Mouse (Mus musculus) G1E (cell line): Measurements from ENCODE around the gene Snapc2.

Experiments used
- CTCF ChIP-seq: IDR thresholded peaks from 2 replicates; pipeline ENCODE4 v1.5.1; 2012; ENCODE audit warnings: low read depth, low read length, inconsistent platforms, mixed read lengths
- GATA1 ChIP-seq: IDR thresholded peaks from 2 replicates; pipeline ENCODE4 v1.6.1; 2012; ENCODE audit warnings: borderline replicate concordance, low read length, inconsistent platforms, mixed read lengths
- POLR2AphosphoS5 ChIP-seq: IDR thresholded peaks from 2 replicates; pipeline ENCODE4 v1.6.1; 2012; ENCODE audit warnings: low read depth, low read length, inconsistent platforms; ENCODE audit not compliant: insufficient replicate concordance
- TAL1 ChIP-seq: conservative IDR thresholded peaks from 2 replicates; pipeline ENCODE4 v1.6.1; 2012; ENCODE audit warnings: low read depth, low read length, inconsistent platforms, mixed read lengths

- no peak for TF ChIP-seq CTCF
- no peak for TF ChIP-seq POLR2AphosphoS5
- no peak for TF ChIP-seq GATA1
- TF ChIP-seq TAL1: no peak
Measured at GRCm38 (mm10) chr8:4269609-4270008, 16.7 kb downstream of the Snapc2 start.
